Mouse (Mus musculus): ENCODE data around the gene Txndc9.

The Txndc9 gene

GRCm38 (mm10) chr1:37997867-37998266 is at the start of gene Txndc9, which contains the start of gene Eif5b:
Gene Txndc9, minus strand, starts transcription at chr1:37997893.
Gene Eif5b, plus strand, starts transcription at chr1:37998010.
- DNase-seq (ENCODE audit: extremely low spot score, low spot score), result peak; percentile 92

GRCm38 (mm10) chr1:38038898-38039297 is 41.2 kb upstream of the Txndc9 start:
- no peak for DNase-seq (ENCODE audit: extremely low spot score, low spot score)

GRCm38 (mm10) chr1:38037375-38037774 is 39.7 kb upstream of the Txndc9 start:
- DNase-seq (ENCODE audit: extremely low spot score, low spot score), result no peak

DNA sequence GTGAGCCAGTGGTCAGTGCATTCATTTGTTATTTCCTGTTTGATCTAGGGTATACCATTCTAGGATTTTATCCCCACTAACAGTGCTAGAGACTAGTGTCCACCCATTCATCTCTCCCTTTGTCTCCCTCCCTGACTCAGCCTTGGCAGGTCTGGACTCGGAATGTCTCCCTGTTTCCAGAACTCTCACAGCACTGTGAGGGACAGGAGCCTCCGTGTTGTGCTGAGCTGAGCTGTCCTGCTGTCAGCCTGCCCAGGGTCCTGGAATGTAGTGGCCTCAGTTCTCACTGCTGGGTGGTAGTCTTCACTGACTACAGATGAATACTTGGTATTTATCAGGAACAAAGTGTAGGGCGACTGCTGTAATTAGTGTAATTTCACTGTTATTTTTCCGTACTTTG is 37.8 kb upstream of the Txndc9 start:
- DNase-seq (ENCODE audit: extremely low spot score, low spot score), result no peak

- no peak for DNase-seq (ENCODE audit: extremely low spot score, low spot score)
Measured at GRCm38 (mm10) chr1:38031391-38031790, 33.7 kb upstream of the Txndc9 start.

- DNase-seq (ENCODE audit: extremely low spot score, low spot score), result no peak
Measured at GRCm38 (mm10) chr1:38027301-38027700, 29.6 kb upstream of the Txndc9 start.

- DNase-seq (ENCODE audit: extremely low spot score, low spot score), result no peak
Measured at GRCm38 (mm10) chr1:38014551-38015203, 17.0 kb upstream of the Txndc9 start.

DNA sequence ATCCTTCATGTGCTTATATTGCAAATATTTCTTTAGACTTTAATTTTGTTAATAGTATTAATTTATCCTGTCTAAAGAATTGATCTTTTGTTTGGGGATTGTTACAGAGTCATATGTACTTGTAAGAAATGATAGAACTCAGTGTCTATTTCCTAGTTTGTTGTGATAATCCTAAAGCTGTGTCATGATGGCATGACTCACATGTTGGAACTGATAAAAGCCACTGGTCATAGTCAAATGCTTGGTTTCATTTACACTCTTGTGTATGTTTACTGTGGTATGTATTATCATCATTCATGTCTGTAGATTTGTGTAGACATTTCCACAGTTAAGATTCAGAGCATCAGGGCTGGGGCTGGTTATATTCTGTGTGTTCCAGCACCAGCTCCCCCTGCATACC is 14.8 kb upstream of the Txndc9 start:
- no peak for DNase-seq (ENCODE audit: extremely low spot score, low spot score)

DNA sequence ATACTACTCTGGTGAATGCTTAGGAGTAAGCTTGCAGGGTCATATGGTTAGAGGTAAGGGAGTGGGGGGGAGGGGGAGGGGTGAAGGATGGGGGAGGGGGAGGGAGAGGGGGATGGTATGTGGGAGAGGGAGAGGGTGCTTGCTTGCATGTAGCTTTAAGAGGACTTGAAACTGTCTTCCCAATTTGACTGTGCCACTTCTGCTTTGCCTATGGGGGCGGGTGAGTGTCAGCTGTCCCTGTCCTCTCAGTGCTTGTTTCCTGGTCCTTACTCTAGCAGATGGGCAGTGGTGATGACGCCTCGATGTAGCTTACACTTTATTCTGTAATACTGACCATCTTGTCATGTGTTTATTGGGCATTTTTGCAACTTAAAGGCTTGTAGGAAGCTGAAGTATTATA is 14.4 kb upstream of the Txndc9 start:
- no peak for DNase-seq (ENCODE audit: extremely low spot score, low spot score)

DNA sequence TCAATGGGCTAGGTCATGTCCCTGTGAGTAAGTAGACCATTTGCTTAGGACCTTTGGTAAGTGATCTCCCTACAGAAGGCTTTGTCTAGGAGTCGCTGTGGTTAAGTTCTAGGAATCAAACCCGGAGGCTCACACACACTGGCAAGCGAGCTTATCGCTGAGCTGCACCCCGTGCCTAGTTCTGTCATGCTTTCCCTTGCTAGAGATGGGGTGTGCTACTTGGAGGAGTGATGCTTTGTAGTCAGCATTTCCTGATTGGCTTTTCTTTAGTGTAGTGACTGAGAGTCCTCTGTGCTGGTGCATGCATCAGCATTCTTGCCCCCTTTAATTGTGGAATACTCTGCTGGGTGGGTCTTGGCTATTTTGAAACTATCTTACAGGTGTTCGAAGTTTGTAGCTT is 14.0 kb upstream of the Txndc9 start:
- no peak for DNase-seq (ENCODE audit: extremely low spot score, low spot score)

GRCm38 (mm10) chr1:38006741-38007140 is 9.0 kb upstream of the Txndc9 start:
- DNase-seq (ENCODE audit: extremely low spot score, low spot score), result no peak

DNA sequence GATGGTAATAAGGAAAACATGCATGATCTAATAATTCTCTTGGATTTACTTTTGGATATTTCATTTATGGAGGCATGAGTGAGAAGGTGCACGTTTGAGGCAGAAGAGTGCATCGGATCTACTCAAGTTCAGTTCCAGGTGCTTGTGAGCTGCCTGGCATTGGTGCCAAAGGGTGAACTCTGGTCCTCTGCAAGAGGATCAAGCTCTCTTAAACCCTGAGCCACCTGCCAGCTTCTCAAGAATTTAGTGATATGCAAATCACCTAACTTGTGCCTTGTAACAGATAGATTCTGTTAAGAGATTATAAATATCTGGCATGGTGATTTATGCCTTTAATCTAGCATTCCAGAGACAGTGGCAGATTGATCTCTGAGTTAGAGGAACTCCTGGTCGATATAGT is 5.4 kb upstream of the Txndc9 start:
- DNase-seq (ENCODE audit: extremely low spot score, low spot score), result no peak

DNA sequence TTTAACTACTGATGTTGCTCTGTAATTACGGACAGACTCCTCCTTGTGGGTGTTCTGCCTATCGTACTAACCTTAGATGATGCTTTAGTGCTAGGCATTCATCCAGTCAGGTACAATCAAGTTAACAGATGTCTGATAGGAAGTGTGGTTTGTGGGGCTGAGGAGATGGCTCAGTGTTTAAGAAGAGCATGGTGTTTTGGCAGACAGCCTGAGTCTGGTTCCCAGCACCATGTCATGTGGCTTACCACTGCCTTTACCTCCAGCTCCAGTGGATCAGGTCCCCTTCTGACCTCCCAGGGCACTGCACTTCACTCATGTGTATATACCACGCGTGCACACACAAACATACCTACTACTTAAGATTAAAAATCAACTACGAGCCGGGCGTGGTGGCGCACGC is 4.3 kb upstream of the Txndc9 start:
- DNase-seq (ENCODE audit: extremely low spot score, low spot score), result no peak

GRCm38 (mm10) chr1:38000844-38001243 is 3.2 kb upstream of the Txndc9 start:
- no peak for DNase-seq (ENCODE audit: extremely low spot score, low spot score)

DNA sequence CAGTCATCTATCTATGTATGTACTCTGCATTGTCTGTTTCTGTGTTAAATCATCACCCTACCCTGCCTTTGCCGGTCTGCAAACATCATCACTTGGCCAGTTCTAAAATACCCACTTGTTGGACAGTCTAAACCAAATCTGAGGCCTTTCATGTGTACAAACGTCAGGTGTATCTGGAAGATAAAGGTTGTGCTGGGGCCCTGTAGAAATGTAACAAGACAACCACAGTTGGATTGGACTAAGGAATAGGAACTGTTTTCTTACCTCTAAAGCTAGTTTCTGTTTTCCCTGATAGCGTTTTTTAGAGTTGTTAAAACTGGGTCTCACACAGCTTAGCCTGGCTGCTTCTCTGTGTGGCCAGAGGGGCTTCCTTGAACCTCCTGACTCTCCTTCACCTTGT is 1.9 kb upstream of the Txndc9 start:
- DNase-seq (ENCODE audit: extremely low spot score, low spot score), result no peak

- no peak for DNase-seq (ENCODE audit: extremely low spot score, low spot score)
Measured at GRCm38 (mm10) chr1:37998371-37999199, 892 bp upstream of the Txndc9 start.

DNA sequence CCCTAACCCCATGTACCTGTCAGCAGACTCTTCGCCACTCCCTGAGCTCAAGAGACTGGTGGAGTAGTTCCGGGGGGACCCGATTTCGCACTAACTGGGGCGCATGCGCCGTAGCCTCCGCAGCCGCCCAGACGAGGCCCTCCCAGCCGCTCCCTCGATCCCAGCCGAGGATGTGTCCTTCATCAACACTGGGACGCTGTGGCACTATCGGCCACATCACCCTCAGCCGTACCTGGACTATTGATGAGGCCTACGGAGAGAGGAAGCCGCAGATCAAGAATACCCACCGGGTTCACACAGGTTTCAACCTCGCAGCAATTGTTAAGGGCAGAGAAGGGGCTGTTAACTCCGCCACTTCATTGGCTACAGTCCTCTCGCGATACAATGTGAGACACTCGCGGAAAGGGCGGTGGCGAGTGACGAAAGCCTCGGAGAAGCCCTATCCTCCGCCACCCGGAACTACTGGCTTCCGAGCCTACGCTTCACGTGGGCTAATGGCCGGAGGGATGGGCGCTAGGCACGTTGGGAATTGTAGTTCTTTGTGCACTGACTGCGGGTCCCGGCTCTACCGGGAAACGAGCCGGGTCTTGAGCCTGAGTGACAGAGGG is 712 bp downstream of the Txndc9 start:
- peak; percentile 95 for DNase-seq (ENCODE audit: extremely low spot score, low spot score)

GRCm38 (mm10) chr1:37996226-37996625 is 1.5 kb downstream of the Txndc9 start:
- no peak for DNase-seq (ENCODE audit: extremely low spot score, low spot score)

GRCm38 (mm10) chr1:37987856-37988255 is 9.8 kb downstream of the Txndc9 start:
- no peak for DNase-seq (ENCODE audit: extremely low spot score, low spot score)

GRCm38 (mm10) chr1:37985764-37986323 is 11.8 kb downstream of the Txndc9 start:
- peak; percentile 26 for DNase-seq (ENCODE audit: extremely low spot score, low spot score)

DNA sequence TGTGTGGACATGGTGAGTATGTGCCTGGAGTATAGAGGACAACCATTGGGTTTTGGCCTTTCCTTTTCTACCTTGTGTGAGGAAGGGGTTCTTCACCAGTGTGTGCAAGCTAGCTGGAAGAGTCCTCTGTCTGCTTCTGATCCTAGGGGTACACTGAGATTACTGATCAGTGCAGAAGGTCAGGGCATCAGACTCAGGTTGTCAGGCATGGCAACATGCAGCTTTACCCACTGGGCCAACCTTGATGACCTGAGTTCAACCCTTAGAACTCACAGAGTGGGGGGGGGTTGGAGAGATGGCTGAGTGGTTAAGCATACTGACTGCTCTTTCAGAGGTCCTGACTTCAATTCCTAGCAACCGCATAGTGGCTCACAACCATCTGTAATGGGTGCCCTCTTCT is 13.4 kb downstream of the Txndc9 start:
- no peak for DNase-seq (ENCODE audit: extremely low spot score, low spot score)

- no peak for DNase-seq (ENCODE audit: extremely low spot score, low spot score)
Measured at GRCm38 (mm10) chr1:37977303-37977702, 20.4 kb downstream of the Txndc9 start.
